Mouse (Mus musculus) gastrocnemius, adult 2 months (tissue): Measurements from ENCODE around the gene Ybx3. TPM values are rescaled to one million over a fixed set of nuclear protein-coding genes. Genes with fewer than 3 reads are reported as not detected.

Experiments used
- DNase-seq: peaks from one replicate; pipeline ENCODE4 v3.0.0; 2022
- H3K27ac ChIP-seq: fragments of 200-600 bp; 2 replicates; pipeline ENCODE4 v1.8.1; 2022; ENCODE audit warnings: mild to moderate bottlenecking
- H3K4me3 ChIP-seq: fragments of 200-600 bp; 2 replicates; pipeline ENCODE4 v1.8.1; 2022; ENCODE audit warnings: mild to moderate bottlenecking, moderate library complexity
- CTCF ChIP-seq: fragments of 200-600 bp; IDR thresholded peaks from 2 replicates; pipeline ENCODE4 v1.8.1; 2022; ENCODE audit warnings: antibody characterized with exemption, mild to moderate bottlenecking, moderate library complexity
- intact Hi-C: fragments of 180-260 bp; cut with DNase I; formaldehyde crosslinking; loops from one replicate; pipeline ENCODE4 v1.15.1; 2025
- long read RNA-seq, 2 experiments: library from polyadenylated mRNA; stranded (forward); transcript quantifications; one replicate each; pipeline ENCODE4 v2.0.0; 2021
- total RNA-seq, 2 experiments: library from RNA; stranded (reverse); gene quantifications; 2 replicates each; pipeline ENCODE4 v1.2.3; 2021

Gene Ybx3
- total RNA-seq = 1,000 to 10,000 TPM; 1,637 to 2,309 TPM
- long read RNA-seq, experiment 1, transcript Ybx3-201 (10 exons, 1,853 nt) = minor isoform, 438 of 2,834 reads
- long read RNA-seq, experiment 1, transcript Ybx3-202 (9 exons, 1,684 nt) = major isoform, 2,164 of 2,834 reads
- long read RNA-seq, experiment 1, partial matches to known transcripts = 37 of 2,834 reads
- long read RNA-seq, experiment 1, other reads (novel, unspliced or antisense) = 191 of 2,834 reads
- long read RNA-seq, experiment 2, transcript Ybx3-202 (9 exons, 1,684 nt) = major isoform, 2,988 of 4,121 reads
- long read RNA-seq, experiment 2, transcript Ybx3-201 (10 exons, 1,853 nt) = minor isoform, 603 of 4,121 reads
- long read RNA-seq, experiment 2, transcript Ybx3-203 (3 exons, 1,035 nt) = minor isoform, 9 of 4,121 reads
- long read RNA-seq, experiment 2, partial matches to known transcripts = 74 of 4,121 reads
- long read RNA-seq, experiment 2, other reads (novel, unspliced or antisense) = 447 of 4,121 reads

DNA sequence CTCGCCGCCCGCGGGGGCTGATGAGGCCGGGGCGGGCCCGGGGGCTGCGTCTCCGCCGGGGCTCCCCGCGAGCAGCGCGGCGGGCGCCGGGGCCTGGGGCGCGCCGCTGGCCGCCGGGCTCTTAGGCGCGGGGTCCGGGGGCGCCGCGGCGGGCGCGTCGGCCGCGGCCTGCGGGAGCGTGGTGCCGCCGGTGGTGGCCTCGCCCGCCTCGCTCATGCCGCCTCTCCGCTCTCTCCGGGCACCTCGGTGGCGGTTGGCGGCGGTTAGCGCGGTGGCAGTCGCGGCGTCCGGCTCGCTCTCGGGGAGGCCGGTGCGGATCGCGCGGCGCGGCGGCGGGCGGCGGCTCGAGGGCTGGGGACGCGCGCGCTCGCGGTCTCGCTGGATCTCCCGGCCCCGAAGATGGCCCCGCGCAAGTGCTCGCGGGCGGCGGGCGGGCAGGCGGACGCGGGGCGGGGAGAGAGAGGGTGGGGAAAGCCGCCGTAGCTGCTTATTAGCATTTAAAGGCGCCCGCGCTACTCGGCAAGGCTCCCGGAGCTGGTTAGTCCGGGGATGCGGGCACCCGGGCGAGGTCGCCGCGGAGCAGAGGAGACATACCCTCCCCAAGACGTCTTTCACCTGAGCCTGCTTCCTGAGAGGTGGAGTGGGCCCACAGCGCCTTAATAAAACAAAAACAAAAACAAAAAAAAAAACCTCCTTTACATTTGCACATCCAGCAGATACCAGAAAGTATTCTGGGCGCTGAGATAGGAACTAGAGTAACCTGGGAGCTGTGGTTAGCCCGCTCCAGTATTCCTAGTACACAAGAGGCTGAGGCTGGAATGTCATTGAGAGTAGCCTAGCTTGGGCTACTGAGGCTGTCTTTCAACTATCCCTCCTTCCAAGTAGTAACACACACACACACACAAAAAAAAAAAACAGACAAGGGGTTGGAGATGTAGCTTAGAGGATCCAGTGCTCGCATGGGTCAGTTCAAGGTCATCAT is at the start of gene Ybx3:
Ybx3 (minus strand) TSS at position 437 of the 982 bp plus-strand sequence.
- DNase-seq = peak; percentile 94
- peak within 1 kb of the TSS; percentile 99 for H3K27ac ChIP-seq
- no peak for TF ChIP-seq CTCF
- intact Hi-C loops = no loop called here
- H3K4me3 ChIP-seq = peak within 1 kb of the TSS; percentile 96

DNA sequence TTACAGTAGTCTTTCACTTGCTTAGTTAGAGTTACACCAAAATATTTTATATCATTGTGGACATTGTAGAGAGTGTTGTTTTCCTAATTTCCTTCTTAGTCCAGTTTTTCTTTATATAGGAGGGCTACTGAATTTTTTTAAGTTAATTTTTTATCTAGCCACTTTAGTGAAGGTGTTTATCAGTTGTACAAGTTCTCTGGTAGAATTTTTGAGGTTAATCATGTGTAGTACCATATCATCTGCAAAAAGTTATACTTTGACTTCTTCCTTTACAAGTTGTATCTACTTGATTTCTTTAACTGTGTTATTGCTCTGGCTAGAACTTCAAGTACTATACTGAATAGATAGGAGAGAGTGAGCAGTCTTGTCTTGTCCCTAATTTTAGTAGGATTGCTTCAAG is 48.4 kb upstream of the Ybx3 start:
- no peak for TF ChIP-seq CTCF
- no peak for DNase-seq
- intact Hi-C loops = no loop called here
- no peak overlapping the region for H3K4me3 ChIP-seq
- H3K27ac ChIP-seq = no peak overlapping the region

DNA sequence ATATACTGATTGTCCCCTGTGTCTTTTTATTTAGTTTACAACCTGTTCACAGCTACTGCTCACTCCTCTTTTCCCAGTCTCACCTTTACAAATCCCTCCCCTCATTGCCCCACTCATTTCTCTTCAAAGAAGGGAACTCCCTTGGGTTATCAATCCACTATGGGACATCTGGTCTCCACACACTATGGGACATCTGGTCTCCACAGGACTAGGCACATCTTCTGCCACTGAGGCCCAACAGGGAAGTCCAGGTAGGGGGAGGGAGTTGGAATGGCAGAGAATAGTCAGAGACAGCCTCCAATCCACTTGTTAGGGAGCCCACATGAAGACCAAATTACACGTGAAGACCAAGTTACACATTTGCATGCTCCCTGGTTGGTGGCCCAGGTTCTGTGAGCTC is 45.8 kb upstream of the Ybx3 start:
- Histone ChIP-seq H3K27ac (no peak overlapping the region), H3K4me3 (no peak overlapping the region)
- intact Hi-C loops = no loop called here
- DNase-seq = no peak
- TF ChIP-seq CTCF = no peak

DNA sequence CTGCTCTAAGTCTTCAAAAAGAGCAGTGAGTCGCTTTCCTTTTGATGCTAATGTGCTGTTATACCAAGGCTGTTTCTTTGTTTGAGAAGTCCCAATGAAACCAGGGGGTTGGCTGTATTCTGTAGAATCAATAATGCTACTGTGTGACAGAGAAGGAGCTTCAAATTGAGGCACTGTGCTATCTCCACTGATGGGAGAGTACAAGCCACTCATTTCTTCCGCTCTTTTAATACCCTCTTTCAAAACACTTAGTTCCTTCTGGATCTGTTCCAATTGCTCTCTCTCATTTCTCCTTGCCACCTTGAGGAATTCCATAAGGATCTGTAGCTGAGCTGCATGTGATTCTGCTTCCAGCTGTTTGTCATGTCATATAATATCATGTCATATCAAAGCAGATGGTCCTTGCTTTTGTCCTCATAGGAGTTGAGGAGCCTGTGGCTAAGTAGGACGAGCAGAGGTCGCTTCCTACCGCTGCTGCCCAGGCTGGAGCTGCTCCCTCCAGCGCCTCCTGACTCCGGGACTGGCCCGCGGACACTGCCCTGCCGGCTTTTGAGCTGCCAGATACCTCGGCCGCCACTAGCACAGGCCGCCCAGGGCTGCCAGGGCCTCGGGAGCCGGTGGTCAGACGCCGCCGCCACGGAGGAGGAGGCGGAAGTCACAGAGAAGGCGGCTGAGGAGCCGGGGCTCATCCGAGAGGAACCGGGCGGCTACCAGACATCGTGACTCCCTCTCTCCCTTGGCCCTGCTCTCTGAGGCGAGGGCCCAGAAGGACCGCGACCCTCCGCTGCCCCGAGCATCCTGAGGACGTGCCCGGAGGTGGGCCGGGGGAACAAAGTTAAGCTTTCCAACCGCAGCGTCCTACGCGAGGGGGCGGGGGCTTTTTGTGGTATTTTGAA is 45.1 kb upstream of the Ybx3 start:
- Histone ChIP-seq H3K27ac (no peak overlapping the region), H3K4me3 (peak overlapping the region; percentile 58)
- intact Hi-C loops = no loop called here
- no peak for TF ChIP-seq CTCF
- peak; percentile 41 for DNase-seq

DNA sequence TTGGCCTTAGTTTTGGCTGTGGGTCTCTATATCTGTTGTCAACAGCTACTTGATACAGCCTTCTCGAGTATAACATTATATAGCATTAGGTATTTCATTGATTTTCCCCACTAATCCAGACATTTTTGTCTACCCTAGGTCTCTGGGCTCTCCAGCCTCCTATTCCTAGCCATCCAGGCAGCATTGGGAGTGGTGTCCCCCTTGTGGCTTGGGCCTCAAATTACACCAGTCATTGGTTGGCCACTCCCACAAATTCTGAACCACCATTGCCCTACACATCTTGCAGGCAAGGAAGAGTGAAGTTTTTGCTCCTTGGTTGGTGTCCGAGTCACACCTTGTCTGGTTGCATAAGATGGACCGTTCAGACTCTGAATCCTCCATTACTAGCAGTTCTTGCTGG is 33.3 kb upstream of the Ybx3 start:
- H3K4me3 ChIP-seq = no peak overlapping the region
- no peak overlapping the region for H3K27ac ChIP-seq
- peak; percentile 69 for TF ChIP-seq CTCF
- DNase-seq = peak; percentile 49
- intact Hi-C loops = loop anchor here (2.0 kb wide), 1 partner anchor 127 kb away; no protein-coding TSS in a partner anchor

DNA sequence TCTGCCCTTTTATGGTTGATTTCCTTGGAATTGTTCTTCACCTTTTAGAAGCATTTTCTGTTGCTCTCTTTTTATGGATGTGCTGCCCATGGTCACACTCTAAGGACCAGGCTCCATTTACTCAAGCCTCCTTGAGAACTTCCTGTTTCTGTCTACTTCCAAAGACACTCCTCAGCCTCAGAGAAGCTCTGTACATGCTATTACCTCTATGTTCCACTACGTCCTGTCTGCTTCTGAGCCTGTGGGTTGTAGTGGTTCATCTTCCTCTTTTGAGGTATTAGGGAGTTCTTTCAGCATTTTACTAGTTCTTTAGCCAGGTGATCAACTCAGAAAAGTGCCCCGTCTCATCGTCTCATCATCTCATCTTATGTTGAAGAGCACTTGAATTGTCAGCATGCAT is 31.3 kb upstream of the Ybx3 start:
- DNase-seq = no peak
- intact Hi-C loops = loop anchor here (2.0 kb wide), 1 partner anchor 125 kb away; no protein-coding TSS in a partner anchor
- Histone ChIP-seq H3K4me3 (no peak overlapping the region), H3K27ac (no peak overlapping the region)
- no peak for TF ChIP-seq CTCF

DNA sequence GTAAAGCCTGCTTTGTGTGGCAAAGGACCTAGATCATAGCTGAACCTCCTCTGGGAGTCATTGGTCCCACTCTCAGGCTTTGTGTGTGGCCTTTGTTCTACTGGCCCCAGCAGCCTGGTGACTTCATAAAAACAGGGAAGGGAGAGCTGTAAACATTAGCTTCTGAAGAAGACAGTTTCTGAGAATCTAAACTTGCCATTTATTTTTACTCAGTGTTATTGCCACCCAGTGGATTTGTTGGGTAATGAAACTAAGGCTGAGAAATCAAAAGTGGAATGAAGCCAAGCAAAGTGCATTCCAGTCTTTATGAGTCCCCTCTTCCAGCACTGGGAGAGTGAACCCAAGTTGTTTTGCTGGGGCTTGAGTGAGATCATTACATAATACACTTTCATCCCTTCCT is 30.5 kb upstream of the Ybx3 start:
- peak; percentile 77 for TF ChIP-seq CTCF
- DNase-seq = peak; percentile 25
- H3K4me3 ChIP-seq = no peak overlapping the region
- intact Hi-C loops = loop anchor here (1.0 kb wide), 1 partner anchor 50 kb away; no protein-coding TSS in a partner anchor
- peak overlapping the region; percentile 56 for H3K27ac ChIP-seq

DNA sequence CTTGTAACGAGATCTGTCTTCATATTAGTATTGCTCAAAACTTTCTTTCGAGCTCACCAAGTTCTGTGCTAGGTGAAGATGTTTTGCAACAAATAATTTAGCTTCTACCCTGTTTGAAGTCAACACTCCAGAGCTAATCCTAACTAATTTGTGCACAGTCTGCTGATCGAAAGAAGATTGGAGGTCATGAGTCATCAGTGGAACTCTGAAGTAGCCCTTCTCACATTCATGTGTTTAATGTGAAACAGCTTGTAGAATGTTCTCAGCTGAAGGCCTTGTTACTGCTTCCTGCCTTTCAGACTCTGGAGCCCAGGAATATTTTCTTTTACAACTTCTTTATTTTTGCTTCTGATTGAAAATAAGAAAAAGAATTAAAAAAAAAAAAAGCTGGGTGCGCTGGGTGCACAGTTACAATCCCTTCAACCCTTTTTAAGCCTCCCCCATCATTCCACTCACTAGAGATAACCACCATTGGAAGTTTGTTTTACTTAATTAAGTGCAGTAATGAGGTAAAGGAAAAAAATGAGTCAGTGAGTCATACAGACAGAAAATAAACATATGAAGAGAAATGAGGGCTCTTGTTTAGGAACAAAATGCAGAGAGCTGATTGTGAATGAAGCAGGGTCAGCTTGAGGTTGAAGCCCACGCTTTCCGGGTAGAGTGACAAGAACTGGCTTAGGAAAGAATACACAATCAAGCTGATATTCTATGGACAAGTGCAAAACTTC is 23.0 kb upstream of the Ybx3 start:
- H3K4me3 ChIP-seq = no peak overlapping the region
- no peak overlapping the region for H3K27ac ChIP-seq
- intact Hi-C loops = no loop called here
- no peak for TF ChIP-seq CTCF
- no peak for DNase-seq

DNA sequence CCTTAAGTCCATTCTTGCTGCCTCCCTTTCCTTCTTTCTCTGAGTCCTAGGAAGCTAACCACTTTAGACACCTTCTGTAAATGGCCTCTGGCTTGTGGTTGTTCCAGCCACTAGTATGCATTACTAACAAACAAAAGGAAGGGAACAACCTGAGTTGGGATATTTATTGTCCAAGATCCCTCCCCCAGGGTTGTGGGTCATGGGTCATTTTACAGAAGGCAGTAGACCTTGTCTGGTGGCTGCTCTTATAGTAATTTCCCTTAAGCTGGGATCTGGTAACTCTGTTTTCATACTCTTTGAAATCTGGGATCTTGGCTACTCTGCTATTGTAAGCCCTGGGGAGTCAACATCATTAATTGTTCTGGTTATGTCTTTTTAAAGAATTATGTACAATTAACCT is 18.7 kb upstream of the Ybx3 start:
- no peak for TF ChIP-seq CTCF
- DNase-seq = no peak
- intact Hi-C loops = no loop called here
- Histone ChIP-seq H3K27ac (no peak overlapping the region), H3K4me3 (no peak overlapping the region)

DNA sequence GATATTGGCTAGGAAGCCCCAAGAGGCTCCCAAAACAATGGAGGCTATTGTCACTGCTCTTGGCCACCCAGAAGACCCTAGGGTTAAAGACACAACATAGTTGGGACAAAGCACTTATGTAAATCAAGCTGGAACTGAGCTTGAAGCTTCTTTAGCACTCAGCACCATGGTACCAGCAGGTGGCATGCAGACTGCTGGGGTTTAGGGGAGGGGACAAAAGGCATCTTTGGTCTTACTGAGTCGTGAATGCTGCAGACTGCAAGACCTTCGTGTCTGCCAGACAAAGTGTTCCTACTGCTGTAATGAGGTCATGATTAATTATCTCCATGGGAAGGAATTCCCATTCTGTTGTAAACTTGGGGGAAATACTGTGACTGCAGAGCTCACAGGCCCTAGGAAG is 17.6 kb upstream of the Ybx3 start:
- intact Hi-C loops = no loop called here
- H3K27ac ChIP-seq = no peak overlapping the region
- no peak for TF ChIP-seq CTCF
- no peak overlapping the region for H3K4me3 ChIP-seq
- DNase-seq = no peak

DNA sequence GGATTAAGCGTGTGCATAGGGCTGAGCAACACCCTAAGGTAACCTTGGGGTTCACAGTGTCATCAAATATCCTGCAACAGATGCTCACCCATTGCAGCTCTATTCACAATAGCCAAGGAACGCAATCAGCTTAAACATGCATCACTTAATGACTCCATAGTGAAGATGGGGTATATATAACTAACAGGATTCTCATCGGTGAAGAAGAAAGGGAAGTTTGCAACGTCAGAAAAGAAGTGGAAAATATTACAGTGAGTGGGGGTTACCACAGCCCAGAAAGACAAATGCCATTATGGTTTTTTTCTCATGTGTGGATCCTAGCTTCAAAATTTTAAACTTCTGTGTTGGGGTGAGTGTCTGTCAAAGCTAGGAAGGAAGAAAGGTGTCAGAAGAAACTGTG is 16.9 kb upstream of the Ybx3 start:
- TF ChIP-seq CTCF = no peak

More for the DNA sequence above, 16.9 kb upstream of the Ybx3 start:
- no peak for DNase-seq
- Histone ChIP-seq H3K27ac (no peak overlapping the region), H3K4me3 (no peak overlapping the region)
- intact Hi-C loops = no loop called here
